Mouse (Mus musculus): ENCODE measurements at regions not wholly inside any gene's neighbourhood (a gene's known extent, or its start where the extent isn't known, plus 50 kb on each side); places are given as distances from the start of the nearest gene placed in this dataset.

GRCm38 (mm10) chr1:184491252-184491651, 241.2 kb downstream of the Hlx start:
- TF ChIP-seq CTCF (IDR thresholded peaks at IDR 0.05; ENCODE audit: low read depth, low read length), result no peak
- no peak for TF ChIP-seq POLR2A (IDR thresholded peaks at IDR 0.05; ENCODE audit: borderline replicate concordance, low read depth, low read length)
- Histone ChIP-seq H3K4me1 (ENCODE audit: control insufficient read depth, insufficient read depth, low read length) (no peaks in the 10 kb centered on the region), H3K27ac (ENCODE audit: insufficient read depth, low read depth, low read length) (no peak overlapping the region), H3K4me3 (ENCODE audit: insufficient read depth, low read length) (no peak overlapping the region)

- Histone ChIP-seq H3K27ac (ENCODE audit: insufficient read depth, low read depth, low read length) (no peak overlapping the region), H3K4me1 (ENCODE audit: control insufficient read depth, insufficient read depth, low read length) (peaks cover 12% of the 10 kb centered on the region), H3K4me3 (ENCODE audit: insufficient read depth, low read length) (no peak overlapping the region)
- TF ChIP-seq POLR2A (IDR thresholded peaks at IDR 0.05; ENCODE audit: borderline replicate concordance, low read depth, low read length), result no peak
- TF ChIP-seq CTCF (IDR thresholded peaks at IDR 0.05; ENCODE audit: low read depth, low read length), result no peak
These were observed 245.0 kb downstream of the Hlx start for GRCm38 (mm10) chr1:184487409-184487808.

GRCm38 (mm10) chr1:184484801-184485200, 247.6 kb downstream of the Hlx start:
- Histone ChIP-seq H3K4me1 (ENCODE audit: control insufficient read depth, insufficient read depth, low read length) (peaks cover 33% of the 10 kb centered on the region), H3K27ac (ENCODE audit: insufficient read depth, low read depth, low read length) (peak overlapping the region; percentile 9; the same call in 1 of the 2 replicates), H3K4me3 (ENCODE audit: insufficient read depth, low read length) (0 out of 2 replicates have a peak overlapping the region, but pooled peaks have one; percentile 1)
- TF ChIP-seq CTCF (IDR thresholded peaks at IDR 0.05; ENCODE audit: low read depth, low read length) (no peak), POLR2A (IDR thresholded peaks at IDR 0.05; ENCODE audit: borderline replicate concordance, low read depth, low read length) (no peak)

GRCm38 (mm10) chr1:184483371-184483770, 249.0 kb downstream of the Hlx start:
- Histone ChIP-seq H3K4me1 (ENCODE audit: control insufficient read depth, insufficient read depth, low read length) (peaks cover 46% of the 10 kb centered on the region), H3K4me3 (ENCODE audit: insufficient read depth, low read length) (no peak overlapping the region), H3K27ac (ENCODE audit: insufficient read depth, low read depth, low read length) (no peak overlapping the region)
- no peak for TF ChIP-seq POLR2A (IDR thresholded peaks at IDR 0.05; ENCODE audit: borderline replicate concordance, low read depth, low read length)
- no peak for TF ChIP-seq CTCF (IDR thresholded peaks at IDR 0.05; ENCODE audit: low read depth, low read length)

GRCm38 (mm10) chr1:184482026-184482425, 250.4 kb downstream of the Hlx start:
- Histone ChIP-seq H3K4me1 (ENCODE audit: control insufficient read depth, insufficient read depth, low read length) (peaks cover 54% of the 10 kb centered on the region), H3K27ac (ENCODE audit: insufficient read depth, low read depth, low read length) (no peak overlapping the region), H3K4me3 (ENCODE audit: insufficient read depth, low read length) (no peak overlapping the region)
- no peak for TF ChIP-seq CTCF (IDR thresholded peaks at IDR 0.05; ENCODE audit: low read depth, low read length)
- TF ChIP-seq POLR2A (IDR thresholded peaks at IDR 0.05; ENCODE audit: borderline replicate concordance, low read depth, low read length), result no peak

GRCm38 (mm10) chr1:184480571-184481220, 251.7 kb downstream of the Hlx start:
- peak overlapping the region; percentile 68 for H3K27ac ChIP-seq (ENCODE audit: insufficient read depth, low read depth, low read length)
- TF ChIP-seq CTCF (IDR thresholded peaks at IDR 0.05; ENCODE audit: low read depth, low read length), result no peak
- no peak for TF ChIP-seq POLR2A (IDR thresholded peaks at IDR 0.05; ENCODE audit: borderline replicate concordance, low read depth, low read length)
- H3K4me1 ChIP-seq (ENCODE audit: control insufficient read depth, insufficient read depth, low read length), result peaks cover 56% of the 10 kb centered on the region
- H3K4me3 ChIP-seq (ENCODE audit: insufficient read depth, low read length), result no peak overlapping the region

GRCm38 (mm10) chr1:184478006-184478405, 254.4 kb downstream of the Hlx start:
- Histone ChIP-seq H3K4me3 (ENCODE audit: insufficient read depth, low read length) (no peak overlapping the region), H3K27ac (ENCODE audit: insufficient read depth, low read depth, low read length) (peak overlapping the region; percentile 36), H3K4me1 (ENCODE audit: control insufficient read depth, insufficient read depth, low read length) (peaks cover 44% of the 10 kb centered on the region)
- TF ChIP-seq CTCF (IDR thresholded peaks at IDR 0.05; ENCODE audit: low read depth, low read length) (no peak), POLR2A (IDR thresholded peaks at IDR 0.05; ENCODE audit: borderline replicate concordance, low read depth, low read length) (no peak)

- no peak overlapping the region for H3K4me3 ChIP-seq (ENCODE audit: insufficient read depth, low read length)
- no peaks in the 10 kb centered on the region for H3K4me1 ChIP-seq (ENCODE audit: control insufficient read depth, insufficient read depth, low read length)
- TF ChIP-seq CTCF (IDR thresholded peaks at IDR 0.05; ENCODE audit: low read depth, low read length) (no peak), POLR2A (IDR thresholded peaks at IDR 0.05; ENCODE audit: borderline replicate concordance, low read depth, low read length) (no peak)
- H3K27ac ChIP-seq (ENCODE audit: insufficient read depth, low read depth, low read length), result no peak overlapping the region
These were observed 269.8 kb downstream of the Hlx start for GRCm38 (mm10) chr1:184462481-184463124.

- Histone ChIP-seq H3K4me1 (ENCODE audit: control insufficient read depth, insufficient read depth, low read length) (no peaks in the 10 kb centered on the region), H3K27ac (ENCODE audit: insufficient read depth, low read depth, low read length) (no peak overlapping the region), H3K4me3 (ENCODE audit: insufficient read depth, low read length) (no peak overlapping the region)
- no peak for TF ChIP-seq POLR2A (IDR thresholded peaks at IDR 0.05; ENCODE audit: borderline replicate concordance, low read depth, low read length)
- no peak for TF ChIP-seq CTCF (IDR thresholded peaks at IDR 0.05; ENCODE audit: low read depth, low read length)
These were observed 271.0 kb downstream of the Hlx start for GRCm38 (mm10) chr1:184461411-184461810.

- TF ChIP-seq CTCF (IDR thresholded peaks at IDR 0.05; ENCODE audit: low read depth, low read length), result no peak
- no peak for TF ChIP-seq POLR2A (IDR thresholded peaks at IDR 0.05; ENCODE audit: borderline replicate concordance, low read depth, low read length)
- Histone ChIP-seq H3K4me3 (ENCODE audit: insufficient read depth, low read length) (no peak overlapping the region), H3K27ac (ENCODE audit: insufficient read depth, low read depth, low read length) (no peak overlapping the region), H3K4me1 (ENCODE audit: control insufficient read depth, insufficient read depth, low read length) (0 out of 2 replicates have a peak, but pooled peaks cover 1% of the 10 kb centered on the region)
These were observed 275.7 kb downstream of the Hlx start for GRCm38 (mm10) chr1:184456727-184457126.

Measured in bone marrow macrophage, adult 2 months (primary cell).